Mouse (Mus musculus): ENCODE measurements around the gene Csrp2. TPM values are rescaled to one million over a fixed set of nuclear protein-coding genes. Genes with fewer than 3 reads are reported as not detected.
A peak's percentile ranks its signal among the peaks of the same experiment; 100 is the strongest.

Gene Csrp2
- total RNA-seq (2012; rRNA removed) = 252 and 292 TPM in 2 replicates

DNA sequence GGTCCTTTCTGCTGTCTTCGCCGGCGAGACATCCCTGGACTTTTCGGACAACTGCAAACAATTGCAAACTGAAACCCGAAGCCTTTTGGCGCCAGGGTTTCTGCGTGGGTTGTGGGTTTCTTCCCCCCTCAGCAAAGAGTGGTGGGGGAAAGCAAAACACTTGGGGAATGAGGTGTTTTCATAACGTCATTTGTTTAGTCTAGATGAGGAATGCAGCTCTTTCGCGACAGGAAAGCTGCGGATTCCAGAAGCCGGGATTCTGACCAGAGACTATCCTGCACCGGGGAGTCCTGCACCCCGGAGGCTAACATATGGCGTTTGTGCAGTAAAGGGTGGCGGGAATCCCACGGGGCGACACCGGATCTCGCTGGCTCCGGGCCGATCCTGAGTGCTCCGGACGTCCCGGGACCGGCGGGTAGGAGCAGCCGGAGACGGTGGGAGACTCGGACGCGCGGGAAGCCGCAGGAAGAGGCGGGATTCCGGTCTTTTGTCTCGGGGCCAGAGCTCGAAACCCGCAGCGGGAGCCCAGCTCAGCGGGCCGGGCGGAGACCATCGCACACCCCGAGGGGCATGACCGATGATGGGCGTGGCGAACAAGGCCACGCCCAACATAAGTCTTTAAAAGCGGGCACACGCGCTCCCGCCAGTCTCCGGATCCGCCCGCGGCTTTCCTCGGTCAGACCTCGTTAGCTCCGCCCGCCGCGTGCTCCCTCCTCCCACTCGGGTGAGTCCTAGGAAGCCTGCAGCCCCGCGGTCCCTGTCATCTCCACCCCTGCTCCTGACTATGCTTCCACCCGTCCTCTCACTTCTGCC is at the start of gene Csrp2:
TSS of gene Csrp2 (plus strand) at position 259 of the 813 bp plus-strand sequence.
- Histone ChIP-seq H3K9ac (ENCODE audit: insufficient read depth, low read depth, low read length, poor library complexity, severe bottlenecking) (peak within 1 kb of the TSS; percentile 78), H3K4me3 (ENCODE audit: insufficient read depth in 1 of 2, low read depth in 1 of 2, low read length in 2 of 2, poor library complexity in 1 of 2, severe bottlenecking in 1 of 2) (peak within 1 kb of the TSS; percentile 77 to 86), H3K36me3 (ENCODE audit: control insufficient read depth, insufficient read depth, low read length, poor library complexity, severe bottlenecking) (peaks cover 3% of the 10 kb centered on the region; the same call in 1 of the 2 replicates), H3K4me1 (ENCODE audit: control insufficient read depth in 2 of 2, insufficient read depth in 2 of 2, low read length in 2 of 2, poor library complexity in 1 of 2) (peaks cover 4 to 5% of the 10 kb centered on the region in 2 experiments), H3K9me3 (ENCODE audit: control insufficient read depth, insufficient read depth, low read depth, low read length) (0 out of 2 replicates have a peak, but pooled peaks cover 2% of the 10 kb centered on the region), H3K27ac (ENCODE audit: insufficient read depth, low read depth, low read length, poor library complexity, severe bottlenecking) (peak within 1 kb of the TSS; percentile 82)
- DNase-seq (ENCODE audit: low read depth, low spot score) = peak; percentile 90
- TF ChIP-seq CHD2 (IDR thresholded peaks at IDR 0.05; ENCODE audit: low read depth, low read length) (no peak), HCFC1 (IDR thresholded peaks at IDR 0.05; ENCODE audit: borderline replicate concordance, insufficient read depth, low read length) (no peak), ZC3H11A (IDR thresholded peaks at IDR 0.05; ENCODE audit: borderline replicate concordance, low read depth, low read length) (no peak), ZNF384 (IDR thresholded peaks at IDR 0.05; ENCODE audit: low read depth, low read length) (no peak), MAFK (IDR thresholded peaks at IDR 0.05; ENCODE audit: insufficient read depth, low read depth, low read length) (no peak)
- in situ Hi-C loops (cut with MboI; ENCODE audit: low sequenced_read_pairs in 2 of 2, unreplicated experiment in 2 of 2) = no loop called here

DNA sequence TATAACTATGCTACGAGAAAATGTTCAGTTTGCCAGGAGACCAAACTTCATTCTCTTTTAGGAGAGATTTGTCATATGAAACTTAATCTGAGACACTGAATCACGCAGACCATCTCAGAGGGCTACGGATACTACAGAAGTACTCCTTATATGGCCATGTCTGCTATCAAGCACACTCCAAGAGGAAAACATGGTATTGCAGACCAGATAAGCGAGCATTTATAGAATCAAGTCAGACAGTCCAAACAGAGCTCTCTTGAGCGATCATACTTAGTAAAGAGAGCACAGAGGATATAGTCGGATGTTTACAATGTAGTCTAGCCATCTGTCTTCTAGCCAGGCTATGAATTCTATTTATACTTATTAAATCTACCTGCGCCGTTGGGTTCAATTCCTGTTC is 44.7 kb upstream of the Csrp2 start:
- in situ Hi-C loops (cut with MboI; ENCODE audit: low sequenced_read_pairs in 2 of 2, unreplicated experiment in 2 of 2) = no loop called here
- TF ChIP-seq CHD2 (IDR thresholded peaks at IDR 0.05; ENCODE audit: low read depth, low read length) (no peak), HCFC1 (IDR thresholded peaks at IDR 0.05; ENCODE audit: borderline replicate concordance, insufficient read depth, low read length) (no peak), MAFK (IDR thresholded peaks at IDR 0.05; ENCODE audit: insufficient read depth, low read depth, low read length) (no peak), ZNF384 (IDR thresholded peaks at IDR 0.05; ENCODE audit: low read depth, low read length) (no peak), ZC3H11A (IDR thresholded peaks at IDR 0.05; ENCODE audit: borderline replicate concordance, low read depth, low read length) (no peak)
- no peak overlapping the region for H3K27ac ChIP-seq (ENCODE audit: insufficient read depth, low read depth, low read length, poor library complexity, severe bottlenecking)
- H3K4me1 ChIP-seq (ENCODE audit: control insufficient read depth in 2 of 2, insufficient read depth in 2 of 2, low read length in 2 of 2, poor library complexity in 1 of 2) = peaks cover 8 to 10% of the 10 kb centered on the region in 2 experiments
- no peak overlapping the region for H3K4me3 ChIP-seq (ENCODE audit: insufficient read depth in 1 of 2, low read depth in 1 of 2, low read length in 2 of 2, poor library complexity in 1 of 2, severe bottlenecking in 1 of 2)
- H3K9ac ChIP-seq (ENCODE audit: insufficient read depth, low read depth, low read length, poor library complexity, severe bottlenecking) = no peak overlapping the region
- H3K36me3 ChIP-seq (ENCODE audit: control insufficient read depth, insufficient read depth, low read length, poor library complexity, severe bottlenecking) = no peaks in the 10 kb centered on the region
- DNase-seq (ENCODE audit: low read depth, low spot score) = no peak
- no peaks in the 10 kb centered on the region for H3K9me3 ChIP-seq (ENCODE audit: control insufficient read depth, insufficient read depth, low read depth, low read length)

DNA sequence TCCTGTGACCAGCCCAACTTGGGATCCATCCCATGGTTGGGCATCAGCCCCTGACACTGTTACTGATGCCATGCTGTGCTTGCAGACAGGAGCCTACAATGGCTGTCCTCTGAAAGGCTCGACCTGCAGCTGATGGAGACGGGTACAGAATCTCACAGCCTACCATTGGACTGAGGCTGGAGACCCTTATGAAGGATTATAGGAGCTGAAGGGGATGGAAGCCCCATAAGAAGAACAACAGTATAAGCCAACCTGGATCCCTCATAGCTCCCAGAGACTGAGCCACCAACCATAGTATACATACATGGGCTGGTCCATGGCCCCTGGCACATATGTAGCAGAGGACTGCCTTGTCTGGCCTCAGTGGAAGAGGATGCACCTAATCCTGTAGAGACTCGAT is 42.6 kb upstream of the Csrp2 start:
- Histone ChIP-seq H3K36me3 (ENCODE audit: control insufficient read depth, insufficient read depth, low read length, poor library complexity, severe bottlenecking) (no peaks in the 10 kb centered on the region), H3K4me1 (ENCODE audit: control insufficient read depth in 2 of 2, insufficient read depth in 2 of 2, low read length in 2 of 2, poor library complexity in 1 of 2) (peaks cover 16 to 17% of the 10 kb centered on the region in 2 experiments), H3K9me3 (ENCODE audit: control insufficient read depth, insufficient read depth, low read depth, low read length) (no peaks in the 10 kb centered on the region), H3K27ac (ENCODE audit: insufficient read depth, low read depth, low read length, poor library complexity, severe bottlenecking) (no peak overlapping the region), H3K9ac (ENCODE audit: insufficient read depth, low read depth, low read length, poor library complexity, severe bottlenecking) (no peak overlapping the region), H3K4me3 (ENCODE audit: insufficient read depth in 1 of 2, low read depth in 1 of 2, low read length in 2 of 2, poor library complexity in 1 of 2, severe bottlenecking in 1 of 2) (no peak overlapping the region)
- DNase-seq (ENCODE audit: low read depth, low spot score) = no peak
- no peak for TF ChIP-seq ZC3H11A (IDR thresholded peaks at IDR 0.05; ENCODE audit: borderline replicate concordance, low read depth, low read length)
- TF ChIP-seq CHD2 (IDR thresholded peaks at IDR 0.05; ENCODE audit: low read depth, low read length) = no peak
- TF ChIP-seq HCFC1 (IDR thresholded peaks at IDR 0.05; ENCODE audit: borderline replicate concordance, insufficient read depth, low read length) = no peak
- TF ChIP-seq ZNF384 (IDR thresholded peaks at IDR 0.05; ENCODE audit: low read depth, low read length) = no peak
- TF ChIP-seq MAFK (IDR thresholded peaks at IDR 0.05; ENCODE audit: insufficient read depth, low read depth, low read length) = no peak
- in situ Hi-C loops (cut with MboI; ENCODE audit: low sequenced_read_pairs in 2 of 2, unreplicated experiment in 2 of 2) = no loop called here

DNA sequence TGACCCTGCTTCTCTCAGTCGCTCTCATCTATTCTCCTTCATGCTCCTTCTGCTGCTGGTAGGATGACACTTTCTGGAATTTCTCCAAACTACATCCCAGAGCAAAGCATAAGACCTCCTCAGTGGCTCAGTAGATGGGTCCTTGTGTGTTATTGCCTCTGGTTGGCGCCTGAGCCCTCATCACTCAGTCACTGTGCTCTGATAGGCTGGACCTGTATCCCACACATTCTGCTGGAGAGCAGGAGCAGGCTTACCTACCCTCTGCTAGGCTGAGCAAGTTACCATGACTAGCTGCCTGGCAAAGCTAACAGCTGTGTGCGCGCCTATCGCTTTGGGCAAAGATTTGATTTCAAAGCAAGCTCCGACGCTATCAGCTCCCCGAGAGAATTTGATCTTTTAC is 41.7 kb upstream of the Csrp2 start:
- H3K36me3 ChIP-seq (ENCODE audit: control insufficient read depth, insufficient read depth, low read length, poor library complexity, severe bottlenecking) = no peaks in the 10 kb centered on the region
- TF ChIP-seq CHD2 (IDR thresholded peaks at IDR 0.05; ENCODE audit: low read depth, low read length) (no peak), MAFK (IDR thresholded peaks at IDR 0.05; ENCODE audit: insufficient read depth, low read depth, low read length) (no peak), ZC3H11A (IDR thresholded peaks at IDR 0.05; ENCODE audit: borderline replicate concordance, low read depth, low read length) (no peak), HCFC1 (IDR thresholded peaks at IDR 0.05; ENCODE audit: borderline replicate concordance, insufficient read depth, low read length) (no peak), ZNF384 (IDR thresholded peaks at IDR 0.05; ENCODE audit: low read depth, low read length) (no peak)
- H3K4me1 ChIP-seq (ENCODE audit: control insufficient read depth in 2 of 2, insufficient read depth in 2 of 2, low read length in 2 of 2, poor library complexity in 1 of 2) = peaks cover 16 to 17% of the 10 kb centered on the region in 2 experiments
- H3K27ac ChIP-seq (ENCODE audit: insufficient read depth, low read depth, low read length, poor library complexity, severe bottlenecking) = peak overlapping the region; percentile 6; the same call in 1 of the 2 replicates
- no peak overlapping the region for H3K9ac ChIP-seq (ENCODE audit: insufficient read depth, low read depth, low read length, poor library complexity, severe bottlenecking)
- no peaks in the 10 kb centered on the region for H3K9me3 ChIP-seq (ENCODE audit: control insufficient read depth, insufficient read depth, low read depth, low read length)
- no peak for DNase-seq (ENCODE audit: low read depth, low spot score)
- peak overlapping the region; percentile 20 to 36; a peak in 3 of 4 replicates for H3K4me3 ChIP-seq (ENCODE audit: insufficient read depth in 1 of 2, low read depth in 1 of 2, low read length in 2 of 2, poor library complexity in 1 of 2, severe bottlenecking in 1 of 2)
- in situ Hi-C loops (cut with MboI; ENCODE audit: low sequenced_read_pairs in 2 of 2, unreplicated experiment in 2 of 2) = no loop called here
